Mouse (Mus musculus) liver, postnatal 0 days (tissue): ENCODE results near the gene Rrp8. TPM values are rescaled to one million over a fixed set of nuclear protein-coding genes. Genes with fewer than 3 reads are reported as not detected.

ENCODE experiments used
- ATAC-seq: fragments of 200-750 bp; cut with Nextera tagmentation; 2 replicates; pipeline ENCODE4 v1.8.0; 2017; ENCODE audit warnings: mild to moderate bottlenecking, moderate library complexity
- DNase-seq: peaks from one replicate; pipeline ENCODE4 v3.0.0-alpha.2; 2016
- H3K27ac ChIP-seq: fragments of 300-500 bp; sonication (generic); 2 replicates; pipeline ENCODE4 v1.5.1; 2014; ENCODE audit warnings: antibody characterized with exemption, moderate library complexity, mild to moderate bottlenecking, low read depth
- H3K27me3 ChIP-seq: fragments of 300-500 bp; sonication (generic); 2 replicates; pipeline ENCODE4 v1.6.1; 2014; ENCODE audit warnings: low read length, control low read depth, mixed read lengths; ENCODE audit not compliant: insufficient read depth
- H3K36me3 ChIP-seq: fragments of 300-500 bp; sonication (generic); replicated peaks from 2 replicates; pipeline ENCODE4 v1.6.1; 2014; ENCODE audit warnings: mild to moderate bottlenecking, control low read depth, low read length, moderate library complexity, mixed read lengths; ENCODE audit not compliant: insufficient read depth
- H3K4me1 ChIP-seq: fragments of 300-500 bp; sonication (generic); 2 replicates; pipeline ENCODE4 v1.6.1; 2014; ENCODE audit warnings: antibody characterized with exemption, mild to moderate bottlenecking, control low read depth; ENCODE audit not compliant: insufficient read depth
- H3K4me2 ChIP-seq: fragments of 300-500 bp; sonication (generic); 2 replicates; pipeline ENCODE4 v1.6.1; 2014; ENCODE audit warnings: low read depth, mild to moderate bottlenecking, low read length, moderate library complexity, mixed read lengths
- H3K4me3 ChIP-seq: fragments of 300-500 bp; sonication (generic); 2 replicates; pipeline ENCODE4 v1.5.1; 2014; ENCODE audit warnings: low read depth, low read length
- H3K9ac ChIP-seq: fragments of 300-500 bp; sonication (generic); replicated peaks from 2 replicates; pipeline ENCODE4 v1.6.1; 2014; ENCODE audit warnings: mild to moderate bottlenecking, moderate library complexity
- H3K9me3 ChIP-seq: fragments of 300-500 bp; sonication (generic); 2 replicates; pipeline ENCODE4 v1.6.1; 2016; ENCODE audit warnings: mild to moderate bottlenecking, control low read depth, low read length, mixed read lengths
- CTCF ChIP-seq: sonication (generic); IDR thresholded peaks from 2 replicates; pipeline ENCODE4 v1.5.1; 2016; ENCODE audit warnings: antibody characterized with exemption, low read depth
- EP300 ChIP-seq: IDR thresholded peaks from 2 replicates; pipeline ENCODE4 v1.6.1; 2016; ENCODE audit warnings: antibody characterized with exemption, low read depth, mild to moderate bottlenecking
- WGBS: fragments of 180-500 bp; shearing (Covaris S2); extraction: QIAGEN DNeasy Blood & Tissue Kit; methylation state at CpG from one replicate; pipeline ENCODE4 v1.1.7; 2014; ENCODE audit not compliant: insufficient replicate concordance; 5-methylcytosine and 5-hydroxymethylcytosine counted together
- polyA plus RNA-seq: library from polyadenylated mRNA; unstranded; fragments of >200 nt; fragmentation: Nextera tagmentation; extraction: Ambion mirVana; gene quantifications from 2 replicates; pipeline ENCODE4 v1.2.1, GENCODE M21; 2015

The Rrp8 gene
- polyA plus RNA-seq, 1 experiment from 2014 or later: 11.6 TPM

- DNase-seq (no peak), ATAC-seq (peak; percentile 22; the same call in 1 of the 2 replicates)
- whole genome bisulfite sequencing: 63% methylated on average over 3 of the region's 3 CpGs
- Histone ChIP-seq H3K27ac (no peak overlapping the region), H3K27me3 (no peaks in the 10 kb centered on the region), H3K36me3 (no peaks in the 10 kb centered on the region), H3K9ac (no peak overlapping the region), H3K4me2 (no peak overlapping the region), H3K4me1 (peaks cover 11% of the 10 kb centered on the region), H3K9me3 (no peaks in the 10 kb centered on the region), H3K4me3 (no peak overlapping the region)
- no peak for TF ChIP-seq EP300
- no peak for TF ChIP-seq CTCF
These were observed 32.8 kb upstream of the Rrp8 start for GRCm38 (mm10) chr7:105769959-105770358.

- peak; percentile 28; the same call in 1 of the 2 replicates for ATAC-seq
- DNase-seq: no peak
These were observed 30.6 kb upstream of the Rrp8 start for GRCm38 (mm10) chr7:105767729-105768165.

GRCm38 (mm10) chr7:105764331-105764730 lies 27.1 kb upstream of the Rrp8 start:
- Histone ChIP-seq H3K36me3 (no peaks in the 10 kb centered on the region), H3K4me3 (no peak overlapping the region), H3K4me2 (no peak overlapping the region), H3K4me1 (peaks cover 2% of the 10 kb centered on the region; the same call in 1 of the 2 replicates), H3K27ac (no peak overlapping the region), H3K27me3 (peaks cover 11% of the 10 kb centered on the region), H3K9ac (no peak overlapping the region), H3K9me3 (no peaks in the 10 kb centered on the region)
- 76% methylated on average over 11 of the region's 11 CpGs for whole genome bisulfite sequencing
- DNase-seq: no peak
- no peak for ATAC-seq
- no peak for TF ChIP-seq EP300
- TF ChIP-seq CTCF: no peak

More at GRCm38 (mm10) chr7:105767729-105768165, 30.6 kb upstream of the Rrp8 start:
- peaks cover 11% of the 10 kb centered on the region for H3K4me1 ChIP-seq
- H3K36me3 ChIP-seq: no peaks in the 10 kb centered on the region
- 33% methylated on average over 6 of the region's 6 CpGs for WGBS
- H3K4me2 ChIP-seq: no peak overlapping the region
- H3K27me3 ChIP-seq: peaks cover under 1% of the 10 kb centered on the region; the same call in 1 of the 2 replicates
- peak overlapping the region; percentile 26; the same call in 1 of the 2 replicates for H3K27ac ChIP-seq
- no peak overlapping the region for H3K4me3 ChIP-seq
- TF ChIP-seq EP300 (no peak), CTCF (no peak)
- H3K9ac ChIP-seq: no peak overlapping the region
- no peaks in the 10 kb centered on the region for H3K9me3 ChIP-seq

- TF ChIP-seq CTCF (no peak), EP300 (no peak)
These were observed 25.5 kb upstream of the Rrp8 start for GRCm38 (mm10) chr7:105762517-105763270.

GRCm38 (mm10) chr7:105761813-105762484 lies 24.8 kb upstream of the Rrp8 start:
- H3K9me3 ChIP-seq: no peaks in the 10 kb centered on the region
- H3K27ac ChIP-seq: no peak overlapping the region
- ATAC-seq: peak; percentile 85
- peaks cover 11% of the 10 kb centered on the region for H3K4me1 ChIP-seq
- peak; percentile 57 for DNase-seq
- peak overlapping the region; percentile 26 for H3K9ac ChIP-seq
- H3K4me3 ChIP-seq: peak overlapping the region; percentile 46
- 18% methylated on average over 48 of the region's 51 CpGs for whole genome bisulfite sequencing
- H3K4me2 ChIP-seq: peak overlapping the region; percentile 69
- H3K36me3 ChIP-seq: no peaks in the 10 kb centered on the region; the same call in 1 of the 2 replicates
- TF ChIP-seq EP300: no peak
- no peak for TF ChIP-seq CTCF
- H3K27me3 ChIP-seq: peaks cover 11% of the 10 kb centered on the region

More at GRCm38 (mm10) chr7:105762517-105763270, 25.5 kb upstream of the Rrp8 start:
- no peak overlapping the region for H3K27ac ChIP-seq
- 32% methylated on average over 55 of the region's 55 CpGs for WGBS
- DNase-seq (no peak), ATAC-seq (peak; percentile 55)
- peak overlapping the region; percentile 26 for H3K9ac ChIP-seq
- peaks cover 5% of the 10 kb centered on the region; the same call in 1 of the 2 replicates for H3K4me1 ChIP-seq
- H3K36me3 ChIP-seq: no peaks in the 10 kb centered on the region; the same call in 1 of the 2 replicates
- no peaks in the 10 kb centered on the region for H3K9me3 ChIP-seq
- H3K4me2 ChIP-seq: peak overlapping the region; percentile 69
- peak overlapping the region; percentile 46 for H3K4me3 ChIP-seq
- peaks cover 11% of the 10 kb centered on the region for H3K27me3 ChIP-seq

- Histone ChIP-seq H3K4me3 (no peak overlapping the region), H3K4me2 (no peak overlapping the region), H3K27me3 (no peaks in the 10 kb centered on the region), H3K36me3 (peaks cover 15% of the 10 kb centered on the region), H3K9ac (no peak overlapping the region), H3K4me1 (peaks cover 18% of the 10 kb centered on the region), H3K9me3 (no peaks in the 10 kb centered on the region), H3K27ac (no peak overlapping the region)
- peak; percentile 12 for DNase-seq
- no peak for TF ChIP-seq CTCF
- TF ChIP-seq EP300: no peak
- no peak for ATAC-seq
- WGBS: 81% methylated on average over 8 of the region's 10 CpGs
These were observed 16.1 kb upstream of the Rrp8 start for GRCm38 (mm10) chr7:105753281-105753680.
